Mouse (Mus musculus): ENCODE data around the gene Rhoc. TPM values are rescaled to one million over a fixed set of nuclear protein-coding genes. Genes with fewer than 3 reads are reported as not detected.
A peak's percentile ranks its signal among the peaks of the same experiment; 100 is the strongest.
"Not testable (repeated sequence)": the region's sequence is repeated elsewhere in the genome, so short reads cannot be mapped to it uniquely, and the experiment has no call there.

Gene Rhoc
- polyA plus RNA-seq (2012; rRNA removed) (14.5 and 14.8 TPM in 2 replicates), polyA plus RNA-seq (2014; fragmentation: Nextera tagmentation; extraction: Ambion mirVana) (14.5 and 16.5 TPM in 2 replicates)

DNA sequence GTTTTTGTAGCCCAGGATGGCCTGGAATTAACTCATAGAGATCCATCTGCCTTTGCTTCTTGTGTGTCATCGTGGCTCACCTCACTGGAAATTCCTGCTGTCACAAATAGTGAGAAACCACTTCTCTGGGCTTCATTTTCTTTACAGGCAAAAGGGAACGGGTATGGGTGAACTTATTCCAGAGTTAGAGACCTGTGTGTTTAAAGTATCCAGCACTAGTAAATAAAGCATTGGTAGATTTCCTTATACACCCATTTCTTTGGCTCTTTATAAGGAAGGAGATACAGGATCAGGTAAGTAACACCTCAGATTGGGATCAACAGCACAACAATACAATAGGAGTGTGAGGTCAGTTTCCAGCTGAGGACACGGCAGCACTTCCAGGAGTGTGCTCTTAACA, at the start of gene Rhoc:
TSS of gene Rhoc (plus strand) at position 301 of the 400 bp plus-strand sequence.
- ATAC-seq (ENCODE audit: insufficient read depth) = no peak
- WGBS (ENCODE audit: insufficient replicate concordance) = 39% methylated on average over 3 of the region's 3 CpGs
- no peak within 1 kb of the TSS; the same call in 1 of the 2 replicates for H3K9ac ChIP-seq (replicated peaks)
- H3K36me3 ChIP-seq (replicated peaks; ENCODE audit: control insufficient read depth, insufficient read depth, low read depth) = no peaks in the 10 kb centered on the region
- H3K4me2 ChIP-seq (ENCODE audit: low read depth) = peak within 1 kb of the TSS; percentile 63
- no peak for TF ChIP-seq EP300 (IDR thresholded peaks at IDR 0.05; ENCODE audit: low read depth)
- no peak for TF ChIP-seq CTCF (IDR thresholded peaks at IDR 0.05; ENCODE audit: low read depth)
- H3K4me3 ChIP-seq (ENCODE audit: insufficient read depth in 1 of 2, low read depth in 2 of 2, low read length in 2 of 2) = peak within 1 kb of the TSS; percentile 54 to 56
- DNase-seq (ENCODE audit: low read depth in 3 of 3, low spot score in 3 of 3) = no peak
- H3K27me3 ChIP-seq (ENCODE audit: control insufficient read depth, insufficient read depth, low read length) = peaks cover 31% of the 10 kb centered on the region
- H3K4me1 ChIP-seq (replicated peaks; ENCODE audit: control insufficient read depth in 2 of 2, insufficient read depth in 2 of 2, low read length in 1 of 2) = peaks cover 0 to 4% of the 10 kb centered on the region in 2 experiments; a peak in 2 of 4 replicates
- H3K9me3 ChIP-seq (ENCODE audit: control insufficient read depth, low read length) = no peaks in the 10 kb centered on the region
- no peak within 1 kb of the TSS for H3K27ac ChIP-seq

DNA sequence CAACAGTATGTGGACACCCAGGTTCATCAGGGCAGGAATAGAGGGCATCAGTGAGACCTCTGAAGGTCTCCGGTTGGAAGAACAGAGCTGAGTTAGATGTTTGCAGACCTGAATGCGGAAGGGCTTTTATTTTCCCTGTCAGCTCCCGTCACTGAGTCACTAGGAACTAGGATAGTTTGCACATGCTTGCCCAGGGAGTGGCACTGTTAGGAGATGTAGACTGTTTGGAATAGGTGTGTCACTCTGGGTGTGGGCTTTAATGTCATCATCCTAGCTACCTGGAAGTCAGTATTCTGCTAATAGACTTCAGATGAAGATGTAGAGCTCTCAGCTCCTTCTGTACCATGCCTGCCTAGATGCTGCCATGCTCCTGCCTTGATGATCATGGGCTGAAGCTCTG, 46.2 kb upstream of the Rhoc start:
- Histone ChIP-seq H3K27me3 (ENCODE audit: control insufficient read depth, insufficient read depth, low read length) (no peaks in the 10 kb centered on the region), H3K9ac (replicated peaks) (no peak overlapping the region), H3K4me3 (ENCODE audit: insufficient read depth in 1 of 2, low read depth in 2 of 2, low read length in 2 of 2) (no peak overlapping the region), H3K36me3 (replicated peaks; ENCODE audit: control insufficient read depth, insufficient read depth, low read depth) (no peaks in the 10 kb centered on the region), H3K4me1 (replicated peaks; ENCODE audit: control insufficient read depth in 2 of 2, insufficient read depth in 2 of 2, low read length in 1 of 2) (no peaks in the 10 kb centered on the region), H3K9me3 (ENCODE audit: control insufficient read depth, low read length) (no peaks in the 10 kb centered on the region), H3K27ac (no peak overlapping the region), H3K4me2 (ENCODE audit: low read depth) (no peak overlapping the region)
- no peak for ATAC-seq (ENCODE audit: insufficient read depth)
- 71% methylated on average over 3 of the region's 3 CpGs for WGBS (ENCODE audit: insufficient replicate concordance)
- no peak for TF ChIP-seq EP300 (IDR thresholded peaks at IDR 0.05; ENCODE audit: low read depth)
- TF ChIP-seq CTCF (IDR thresholded peaks at IDR 0.05; ENCODE audit: low read depth) = no peak
- no peak for DNase-seq (ENCODE audit: low read depth in 3 of 3, low spot score in 3 of 3)

DNA sequence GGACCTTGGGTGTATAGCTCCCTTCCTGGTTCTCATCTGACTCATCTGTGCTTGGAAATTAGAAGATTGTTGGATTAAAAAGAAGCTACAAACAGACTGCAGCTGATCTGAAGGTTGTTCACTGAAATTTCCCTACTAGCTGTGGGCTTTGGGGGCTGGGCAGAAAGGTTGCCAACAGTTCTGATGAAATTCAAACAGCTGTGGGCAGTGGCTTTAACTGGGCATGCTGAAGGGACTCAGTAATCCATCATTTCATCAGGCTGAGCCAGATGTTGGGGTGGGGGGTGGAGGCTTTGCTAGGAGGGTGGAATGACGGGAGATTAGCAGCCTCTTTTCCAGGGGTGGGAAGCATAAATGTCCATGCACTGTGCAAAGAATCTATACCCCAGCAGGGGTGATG, 45.0 kb upstream of the Rhoc start:
- Histone ChIP-seq H3K4me2 (ENCODE audit: low read depth) (no peak overlapping the region), H3K27me3 (ENCODE audit: control insufficient read depth, insufficient read depth, low read length) (no peaks in the 10 kb centered on the region), H3K9me3 (ENCODE audit: control insufficient read depth, low read length) (no peaks in the 10 kb centered on the region), H3K36me3 (replicated peaks; ENCODE audit: control insufficient read depth, insufficient read depth, low read depth) (no peaks in the 10 kb centered on the region), H3K4me3 (ENCODE audit: insufficient read depth in 1 of 2, low read depth in 2 of 2, low read length in 2 of 2) (no peak overlapping the region), H3K4me1 (replicated peaks; ENCODE audit: control insufficient read depth in 2 of 2, insufficient read depth in 2 of 2, low read length in 1 of 2) (no peaks in the 10 kb centered on the region), H3K9ac (replicated peaks) (no peak overlapping the region), H3K27ac (no peak overlapping the region)
- no peak for TF ChIP-seq CTCF (IDR thresholded peaks at IDR 0.05; ENCODE audit: low read depth)
- TF ChIP-seq EP300 (IDR thresholded peaks at IDR 0.05; ENCODE audit: low read depth) = no peak
- ATAC-seq (ENCODE audit: insufficient read depth) (no peak), DNase-seq (ENCODE audit: low read depth in 3 of 3, low spot score in 3 of 3) (no peak)
- 62% methylated on average over 1 of the region's 1 CpGs for WGBS (ENCODE audit: insufficient replicate concordance)

DNA sequence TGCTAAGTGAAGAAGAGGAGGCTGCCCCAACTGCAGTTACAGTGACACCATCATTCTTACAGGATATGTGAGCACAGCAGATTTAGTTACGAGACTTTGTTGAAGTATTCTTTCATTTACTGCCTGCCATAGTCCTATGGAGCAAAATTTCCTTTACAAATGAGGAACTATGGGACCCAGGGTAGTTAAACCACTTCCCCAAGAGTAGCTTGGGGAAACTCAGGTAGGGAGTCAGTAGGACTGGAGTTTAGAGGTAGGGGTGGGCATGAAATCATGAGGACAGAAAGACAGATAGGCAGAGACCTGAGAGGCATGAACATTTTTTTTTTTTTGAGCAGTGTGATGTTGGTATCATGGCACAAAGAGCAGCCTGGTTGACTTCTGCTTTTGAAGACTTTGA, 44.3 kb upstream of the Rhoc start:
- no peaks in the 10 kb centered on the region for H3K27me3 ChIP-seq (ENCODE audit: control insufficient read depth, insufficient read depth, low read length)
- no peak overlapping the region for H3K27ac ChIP-seq
- WGBS (ENCODE audit: insufficient replicate concordance) = 19% methylated on average over 1 of the region's 1 CpGs
- DNase-seq (ENCODE audit: low read depth in 3 of 3, low spot score in 3 of 3) (no peak), ATAC-seq (ENCODE audit: insufficient read depth) (no peak)
- H3K4me2 ChIP-seq (ENCODE audit: low read depth) = no peak overlapping the region
- no peak overlapping the region for H3K9ac ChIP-seq (replicated peaks)
- no peaks in the 10 kb centered on the region for H3K9me3 ChIP-seq (ENCODE audit: control insufficient read depth, low read length)
- no peak overlapping the region for H3K4me3 ChIP-seq (ENCODE audit: insufficient read depth in 1 of 2, low read depth in 2 of 2, low read length in 2 of 2)
- TF ChIP-seq EP300 (IDR thresholded peaks at IDR 0.05; ENCODE audit: low read depth) (no peak), CTCF (IDR thresholded peaks at IDR 0.05; ENCODE audit: low read depth) (no peak)
- H3K4me1 ChIP-seq (replicated peaks; ENCODE audit: control insufficient read depth in 2 of 2, insufficient read depth in 2 of 2, low read length in 1 of 2) = no peaks in the 10 kb centered on the region
- no peaks in the 10 kb centered on the region for H3K36me3 ChIP-seq (replicated peaks; ENCODE audit: control insufficient read depth, insufficient read depth, low read depth)

DNA sequence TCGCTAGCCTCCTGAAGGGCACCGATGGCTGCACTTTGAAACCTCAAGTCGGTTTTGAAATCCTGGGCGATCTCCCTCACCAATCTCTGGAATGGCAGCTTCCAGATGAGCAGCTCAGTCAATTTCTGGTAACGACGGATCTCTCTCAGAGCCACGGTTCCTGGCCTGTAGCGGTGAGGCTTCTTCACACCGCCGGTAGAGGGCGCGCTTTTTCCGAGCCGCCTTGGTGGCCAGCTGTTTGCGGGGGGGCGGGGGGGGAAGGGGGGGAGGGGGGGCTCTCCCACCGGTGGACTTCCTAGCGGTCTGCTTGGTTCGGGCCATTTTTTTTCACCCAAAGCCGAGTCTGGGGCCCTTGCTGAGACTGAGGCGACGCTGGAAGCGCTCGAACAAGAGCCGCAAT, 35.3 kb upstream of the Rhoc start:
- not testable (repeated sequence) for H3K36me3 ChIP-seq (replicated peaks; ENCODE audit: control insufficient read depth, insufficient read depth, low read depth); H3K4me3 ChIP-seq (ENCODE audit: insufficient read depth in 1 of 2, low read depth in 2 of 2, low read length in 2 of 2); DNase-seq (ENCODE audit: low read depth in 3 of 3, low spot score in 3 of 3); H3K27me3 ChIP-seq (ENCODE audit: control insufficient read depth, insufficient read depth, low read length); ATAC-seq (ENCODE audit: insufficient read depth); H3K9me3 ChIP-seq (ENCODE audit: control insufficient read depth, low read length); H3K4me1 ChIP-seq (replicated peaks; ENCODE audit: control insufficient read depth in 2 of 2, insufficient read depth in 2 of 2, low read length in 1 of 2); H3K9ac ChIP-seq (replicated peaks); H3K27ac ChIP-seq
- H3K4me2 ChIP-seq (ENCODE audit: low read depth) = peak overlapping the region; percentile 24; the same call in 1 of the 2 replicates
- peak; percentile 71 for TF ChIP-seq CTCF (IDR thresholded peaks at IDR 0.05; ENCODE audit: low read depth)
- WGBS (ENCODE audit: insufficient replicate concordance) = 12% methylated on average over 23 of the region's 25 CpGs
